Mouse (Mus musculus): Measurements from ENCODE around the gene Asb2. TPM values are rescaled to one million over a fixed set of nuclear protein-coding genes. Genes with fewer than 3 reads are reported as not detected.

The Asb2 gene
- polyA plus RNA-seq, 1 experiment from 2014 or later = 0.40 TPM

GRCm38 (mm10) chr12:103283411-103283810 is 72.4 kb downstream of the Asb2 start:
- Histone ChIP-seq H3K36me3 (ENCODE audit: poor library complexity, severe bottlenecking) (no peaks in the 10 kb centered on the region), H3K9ac (no peak overlapping the region), H3K4me2 (no peak overlapping the region), H3K9me3 (replicated peaks) (peaks cover 3% of the 10 kb centered on the region), H3K27me3 (no peaks in the 10 kb centered on the region), H3K4me1 (no peaks in the 10 kb centered on the region), H3K4me3 (no peak overlapping the region), H3K27ac (no peak overlapping the region)
- 83% methylated on average over 3 of the region's 3 CpGs for WGBS
- ATAC-seq = no peak

- Histone ChIP-seq H3K27me3 (no peaks in the 10 kb centered on the region), H3K36me3 (ENCODE audit: poor library complexity, severe bottlenecking) (no peaks in the 10 kb centered on the region), H3K4me3 (no peak overlapping the region), H3K4me1 (no peaks in the 10 kb centered on the region), H3K27ac (no peak overlapping the region), H3K9ac (no peak overlapping the region), H3K9me3 (replicated peaks) (peaks cover 8% of the 10 kb centered on the region), H3K4me2 (no peak overlapping the region)
- ATAC-seq = no peak
- 80% methylated on average over 6 of the region's 6 CpGs for WGBS
Observed at GRCm38 (mm10) chr12:103282936-103283335, 72.9 kb downstream of the Asb2 start.

- H3K9ac ChIP-seq = no peak overlapping the region
- WGBS = 87% methylated on average over 4 of the region's 4 CpGs
Observed at GRCm38 (mm10) chr12:103281912-103282311, 73.9 kb downstream of the Asb2 start.

GRCm38 (mm10) chr12:103281491-103281890 is 74.3 kb downstream of the Asb2 start:
- Histone ChIP-seq H3K4me1 (no peaks in the 10 kb centered on the region), H3K4me3 (no peak overlapping the region), H3K27me3 (no peaks in the 10 kb centered on the region), H3K9ac (no peak overlapping the region), H3K4me2 (no peak overlapping the region), H3K9me3 (replicated peaks) (peaks cover 10% of the 10 kb centered on the region), H3K27ac (no peak overlapping the region), H3K36me3 (ENCODE audit: poor library complexity, severe bottlenecking) (no peaks in the 10 kb centered on the region)
- ATAC-seq = no peak
- WGBS = 80% methylated on average over 2 of the region's 2 CpGs

More at GRCm38 (mm10) chr12:103281912-103282311, 73.9 kb downstream of the Asb2 start:
- Histone ChIP-seq H3K4me1 (no peaks in the 10 kb centered on the region), H3K9me3 (replicated peaks) (peaks cover 10% of the 10 kb centered on the region), H3K27me3 (no peaks in the 10 kb centered on the region), H3K4me2 (no peak overlapping the region), H3K4me3 (no peak overlapping the region), H3K36me3 (ENCODE audit: poor library complexity, severe bottlenecking) (no peaks in the 10 kb centered on the region), H3K27ac (no peak overlapping the region)
- no peak for ATAC-seq

- 82% methylated on average over 4 of the region's 4 CpGs for WGBS
- Histone ChIP-seq H3K4me3 (no peak overlapping the region), H3K4me2 (no peak overlapping the region), H3K4me1 (no peaks in the 10 kb centered on the region), H3K27ac (no peak overlapping the region), H3K36me3 (ENCODE audit: poor library complexity, severe bottlenecking) (no peaks in the 10 kb centered on the region), H3K27me3 (no peaks in the 10 kb centered on the region), H3K9me3 (replicated peaks) (peaks cover 10% of the 10 kb centered on the region), H3K9ac (no peak overlapping the region)
- ATAC-seq = no peak
Observed at GRCm38 (mm10) chr12:103276422-103276821, 79.4 kb downstream of the Asb2 start.

- H3K4me1 ChIP-seq = no peaks in the 10 kb centered on the region
- no peak overlapping the region for H3K27ac ChIP-seq
- no peak overlapping the region for H3K9ac ChIP-seq
- ATAC-seq = no peak
- H3K4me2 ChIP-seq = no peak overlapping the region
- 93% methylated on average over 2 of the region's 2 CpGs for WGBS
- H3K4me3 ChIP-seq = no peak overlapping the region
- no peaks in the 10 kb centered on the region for H3K36me3 ChIP-seq (ENCODE audit: poor library complexity, severe bottlenecking)
- peaks cover 10% of the 10 kb centered on the region for H3K9me3 ChIP-seq (replicated peaks)
- no peaks in the 10 kb centered on the region for H3K27me3 ChIP-seq
Observed at GRCm38 (mm10) chr12:103273732-103274131, 82.1 kb downstream of the Asb2 start.

GRCm38 (mm10) chr12:103273051-103273450 is 82.8 kb downstream of the Asb2 start:
- WGBS = 68% methylated on average over 6 of the region's 6 CpGs
- Histone ChIP-seq H3K36me3 (ENCODE audit: poor library complexity, severe bottlenecking) (no peaks in the 10 kb centered on the region), H3K9ac (no peak overlapping the region), H3K9me3 (replicated peaks) (peaks cover 3% of the 10 kb centered on the region), H3K4me3 (no peak overlapping the region), H3K27me3 (no peaks in the 10 kb centered on the region), H3K27ac (no peak overlapping the region), H3K4me2 (no peak overlapping the region), H3K4me1 (no peaks in the 10 kb centered on the region)
- ATAC-seq = no peak

GRCm38 (mm10) chr12:103272176-103272575 is 83.6 kb downstream of the Asb2 start:
- Histone ChIP-seq H3K4me1 (no peaks in the 10 kb centered on the region), H3K9ac (no peak overlapping the region), H3K4me2 (no peak overlapping the region), H3K4me3 (no peak overlapping the region), H3K9me3 (replicated peaks) (no peaks in the 10 kb centered on the region), H3K27me3 (no peaks in the 10 kb centered on the region), H3K27ac (no peak overlapping the region), H3K36me3 (ENCODE audit: poor library complexity, severe bottlenecking) (no peaks in the 10 kb centered on the region)
- WGBS = 89% methylated on average over 3 of the region's 3 CpGs
- ATAC-seq = no peak

Other genes with a start within 250 kb of the Asb2 start
- gene Prima1, start 113.9 kb downstream of the Asb2 start, polyA plus RNA-seq (2015; fragmentation: Nextera tagmentation; extraction: Ambion mirVana) = 0.39 TPM in 1 of 2 replicates, not detected in the other
- gene Fam181a, start 45.0 kb downstream of the Asb2 start, polyA plus RNA-seq (2015; fragmentation: Nextera tagmentation; extraction: Ambion mirVana) = 7.6 and 9.8 TPM in 2 replicates
- 14.5 and 18.4 TPM in 2 replicates for gene Otub2, start 32.7 kb upstream of the Asb2 start, polyA plus RNA-seq (2015; fragmentation: Nextera tagmentation; extraction: Ambion mirVana)
- 0.34 and 0.48 TPM in 2 replicates for gene 9330161L09Rik, start 51.8 kb upstream of the Asb2 start, polyA plus RNA-seq (2015; fragmentation: Nextera tagmentation; extraction: Ambion mirVana)
- gene Ddx24, start 69.8 kb upstream of the Asb2 start, polyA plus RNA-seq (2015; fragmentation: Nextera tagmentation; extraction: Ambion mirVana) = 149 and 175 TPM in 2 replicates
- 2.7 and 3.4 TPM in 2 replicates for gene Ifi27, start 78.2 kb upstream of the Asb2 start, polyA plus RNA-seq (2015; fragmentation: Nextera tagmentation; extraction: Ambion mirVana)
- gene Ifi27l2a, start 87.7 kb upstream of the Asb2 start, polyA plus RNA-seq (2015; fragmentation: Nextera tagmentation; extraction: Ambion mirVana) = 1.6 and 2.5 TPM in 2 replicates
- not detected in 2 replicates for gene Ifi27l2b, start 101.2 kb upstream of the Asb2 start, polyA plus RNA-seq (2015; fragmentation: Nextera tagmentation; extraction: Ambion mirVana)
- 1.8 TPM in 2 replicates for gene Ppp4r4, start 176.3 kb upstream of the Asb2 start, polyA plus RNA-seq (2015; fragmentation: Nextera tagmentation; extraction: Ambion mirVana)